Mouse (Mus musculus): ENCODE results near the gene Zfp672.
A peak's percentile ranks its signal among the peaks of the same experiment; 100 is the strongest.
"Not testable (repeated sequence)": the region's sequence is repeated elsewhere in the genome, so short reads cannot be mapped to it uniquely, and the experiment has no call there.

The Zfp672 gene

GRCm38 (mm10) chr11:58324614-58325229 is 5.4 kb downstream of the Zfp672 start:
- DNase-seq, result no peak

DNA sequence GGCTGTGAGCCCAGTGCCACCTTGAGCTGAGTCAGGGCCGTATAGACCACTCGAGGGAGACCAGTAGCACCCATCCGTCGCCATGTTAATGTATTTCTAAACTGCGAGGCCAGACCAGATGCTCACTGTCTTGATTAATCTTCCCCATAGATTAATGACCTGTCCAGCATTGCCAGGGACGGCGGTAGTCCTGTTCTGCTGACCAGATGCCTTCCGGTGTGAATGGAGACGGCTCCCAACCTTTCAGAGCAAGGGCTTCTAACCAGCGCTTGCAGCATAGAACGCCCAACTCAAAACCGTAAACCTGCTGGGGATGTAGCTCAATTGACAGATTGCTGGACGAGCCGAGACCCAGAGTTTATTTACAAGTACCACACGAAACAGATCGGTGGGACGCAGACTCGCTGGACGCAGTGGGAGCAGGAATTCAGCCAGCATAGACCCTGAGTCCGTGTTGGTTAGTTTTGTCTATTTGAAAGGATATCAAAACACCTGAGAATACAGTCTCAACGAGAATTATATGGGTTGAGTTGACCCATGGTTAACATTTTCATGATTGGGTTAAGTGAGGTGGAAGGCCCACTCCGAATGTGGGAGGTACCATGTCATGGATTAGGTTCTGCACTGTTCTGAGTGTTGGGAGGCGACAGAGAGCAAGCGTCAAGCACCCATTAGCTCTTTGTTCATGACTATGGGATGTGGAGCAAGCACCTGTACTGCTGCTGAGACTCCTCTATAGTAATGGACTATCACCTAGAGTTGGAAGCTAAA is 6.4 kb downstream of the Zfp672 start:
- DNase-seq, result no peak

DNA sequence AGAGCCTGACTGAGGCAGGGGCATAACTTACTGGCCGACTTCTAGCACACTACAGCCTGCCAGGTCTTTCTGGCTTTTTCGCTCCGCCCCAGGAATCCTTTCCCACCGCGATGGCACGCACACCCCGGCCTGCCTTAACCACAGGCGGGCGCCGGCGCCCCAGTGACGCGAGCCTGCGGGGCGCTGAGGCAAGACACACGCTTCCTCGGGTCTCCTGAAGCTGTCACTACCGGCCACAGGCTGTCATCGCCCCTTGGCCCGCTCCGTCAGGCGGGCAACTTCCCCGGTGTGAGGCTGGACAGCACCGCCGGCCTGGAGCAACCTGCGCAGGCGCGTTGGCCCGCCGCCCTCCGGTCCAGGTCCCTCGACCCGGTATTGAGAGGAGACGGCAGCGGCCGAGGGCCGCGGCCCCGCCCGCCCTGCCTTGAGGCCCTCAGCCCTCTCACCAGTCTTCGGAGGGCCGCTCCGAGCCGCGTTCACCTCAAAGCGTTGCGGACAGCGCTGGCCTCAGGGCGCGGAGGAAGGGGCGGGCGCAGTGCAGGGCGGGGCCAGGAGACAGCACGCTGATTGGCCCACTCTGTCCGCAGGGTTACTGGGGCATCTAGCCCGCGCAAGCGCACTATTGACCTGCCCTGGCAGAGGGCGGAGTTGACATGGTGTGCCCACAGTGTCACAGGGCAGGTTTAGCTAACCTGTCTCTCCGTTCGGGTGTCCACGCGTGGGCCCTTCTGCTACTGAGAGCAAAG is 7.1 kb downstream of the Zfp672 start:
- DNase-seq, result peak; percentile 96

DNA sequence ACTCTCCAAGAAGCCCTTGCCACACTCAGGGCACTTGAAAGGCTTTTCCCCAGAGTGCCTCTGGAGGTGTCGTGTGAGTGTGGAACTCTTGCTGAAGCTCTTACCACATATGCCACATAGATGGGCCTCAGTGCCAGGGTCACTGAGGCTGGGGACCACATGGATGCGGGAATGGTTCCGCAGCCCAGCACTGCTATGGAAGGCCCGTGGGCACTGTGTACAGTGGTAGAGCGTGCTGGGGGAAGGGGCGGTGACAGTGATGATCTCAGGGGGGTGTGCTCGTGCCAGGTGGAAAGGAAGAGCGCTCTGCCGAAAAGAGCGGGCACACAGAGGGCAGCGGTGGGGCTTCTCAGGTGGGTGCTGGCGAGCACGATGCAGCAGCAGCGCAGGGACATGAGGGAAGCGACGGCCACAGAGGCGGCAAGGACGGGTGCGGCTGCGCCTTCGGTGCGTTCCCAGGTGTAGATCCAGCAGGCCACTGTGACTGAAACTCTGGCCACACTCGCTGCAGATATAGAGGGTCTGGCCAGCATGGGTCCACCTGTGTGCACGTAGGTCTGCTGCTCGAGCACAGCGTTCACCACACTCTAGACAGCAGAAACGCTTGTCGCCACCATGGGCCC is 13.3 kb downstream of the Zfp672 start:
- DNase-seq, result no peak

GRCm38 (mm10) chr11:58316344-58316743 is 13.8 kb downstream of the Zfp672 start:
- no peak for DNase-seq

- DNase-seq, result no peak
Measured at GRCm38 (mm10) chr11:58315536-58316168, 14.5 kb downstream of the Zfp672 start.

GRCm38 (mm10) chr11:58314069-58314468 is 16.1 kb downstream of the Zfp672 start:
- no peak for DNase-seq

- DNase-seq, result no peak
Measured at GRCm38 (mm10) chr11:58308661-58309060, 21.5 kb downstream of the Zfp672 start.

- DNase-seq, result peak; percentile 75
Measured at GRCm38 (mm10) chr11:58307411-58308080, 22.6 kb downstream of the Zfp672 start.

- DNase-seq, result peak; percentile 98
Measured at GRCm38 (mm10) chr11:58306860-58307308, 23.3 kb downstream of the Zfp672 start, which contains the start of gene Zfp692. TSS of gene Zfp692 (plus strand) at chr11:58307069.

DNA sequence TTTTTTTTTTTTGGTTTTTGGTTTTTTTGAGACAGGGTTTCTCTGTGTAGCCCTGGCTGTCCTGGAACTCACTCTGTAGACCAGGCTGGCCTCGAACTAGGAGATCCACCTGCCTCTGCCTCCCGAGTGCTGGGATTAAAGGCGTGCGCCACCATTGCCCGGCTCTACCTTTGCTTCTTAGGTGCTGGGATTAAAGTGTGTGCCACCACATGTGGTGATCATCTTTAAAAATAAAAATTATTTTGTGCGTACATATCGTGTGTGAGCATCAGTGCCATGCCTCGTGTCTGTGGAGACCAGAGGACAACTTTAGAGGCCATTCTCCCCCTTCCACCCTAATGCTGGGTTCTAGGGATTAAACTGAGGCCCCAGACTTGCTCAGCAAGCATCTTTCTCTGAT is 24.8 kb downstream of the Zfp672 start:
- DNase-seq, result not testable (repeated sequence)

DNA sequence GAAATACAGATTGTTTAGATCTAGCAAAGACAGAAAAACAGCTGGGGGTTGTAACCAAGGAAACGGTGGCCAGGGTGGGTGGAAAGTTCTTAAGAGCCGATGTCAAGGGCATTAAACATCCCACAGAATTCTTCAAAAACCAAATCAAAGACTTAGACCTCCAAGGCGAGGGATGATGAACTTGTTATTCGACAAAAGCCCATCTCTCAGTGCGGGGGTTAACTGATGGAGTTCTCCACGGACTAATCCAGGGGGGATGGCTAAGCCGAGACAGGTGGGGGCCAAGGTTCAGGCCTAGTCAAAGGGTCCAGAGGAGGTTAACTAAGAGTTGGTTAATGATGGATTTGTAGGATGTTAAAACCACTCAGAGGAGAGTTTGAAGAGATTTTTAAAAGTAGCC is 26.5 kb downstream of the Zfp672 start:
- DNase-seq, result peak; percentile 26

- peak; percentile 44 for DNase-seq
Measured at GRCm38 (mm10) chr11:58302774-58303445, 27.2 kb downstream of the Zfp672 start.

DNA sequence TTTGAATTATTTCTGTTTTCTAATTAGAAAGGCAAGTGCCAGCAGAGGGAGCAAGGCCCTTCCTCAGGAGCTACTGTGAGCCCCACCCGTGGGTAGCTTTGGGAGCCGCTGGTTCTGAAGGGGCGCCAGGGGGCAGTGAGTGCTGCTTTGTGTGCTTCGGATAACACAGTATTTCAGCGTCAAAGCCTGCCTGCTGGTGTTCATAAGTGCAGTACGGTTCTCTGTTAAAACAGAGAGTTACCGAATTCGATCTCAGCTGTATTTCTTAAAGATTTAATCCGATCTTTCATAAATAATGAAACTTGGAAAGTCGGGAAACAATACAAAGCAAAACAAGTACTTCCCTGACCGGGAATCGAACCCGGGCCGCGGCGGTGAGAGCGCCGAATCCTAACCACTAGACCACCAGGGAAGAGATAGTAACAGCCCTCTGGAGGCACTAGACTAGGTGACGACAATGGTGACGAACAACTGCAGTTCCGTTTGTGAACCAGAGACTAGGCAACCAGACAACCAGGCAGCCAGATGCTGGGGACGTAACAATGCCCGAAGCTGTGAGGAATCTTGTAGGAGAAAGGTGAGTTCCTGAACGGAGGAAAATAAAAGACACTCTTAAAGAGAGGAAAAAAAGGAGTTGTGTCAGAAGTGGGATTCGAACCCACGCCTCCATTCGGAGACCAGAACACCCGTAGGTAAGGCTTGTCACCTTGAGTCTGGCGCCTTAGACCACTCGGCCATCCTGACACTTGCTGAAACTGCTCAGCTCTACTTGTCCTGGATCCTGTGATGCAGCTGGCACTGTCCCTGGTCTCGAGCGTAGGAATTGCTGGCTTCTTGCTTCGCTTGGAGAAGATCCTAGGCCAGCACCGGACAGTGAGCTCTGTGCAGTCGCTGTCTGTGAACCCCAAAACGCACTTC is 28.0 kb downstream of the Zfp672 start:
- peak; percentile 96 for DNase-seq

- peak; percentile 78 for DNase-seq
Measured at GRCm38 (mm10) chr11:58301057-58301456, 29.1 kb downstream of the Zfp672 start.

DNA sequence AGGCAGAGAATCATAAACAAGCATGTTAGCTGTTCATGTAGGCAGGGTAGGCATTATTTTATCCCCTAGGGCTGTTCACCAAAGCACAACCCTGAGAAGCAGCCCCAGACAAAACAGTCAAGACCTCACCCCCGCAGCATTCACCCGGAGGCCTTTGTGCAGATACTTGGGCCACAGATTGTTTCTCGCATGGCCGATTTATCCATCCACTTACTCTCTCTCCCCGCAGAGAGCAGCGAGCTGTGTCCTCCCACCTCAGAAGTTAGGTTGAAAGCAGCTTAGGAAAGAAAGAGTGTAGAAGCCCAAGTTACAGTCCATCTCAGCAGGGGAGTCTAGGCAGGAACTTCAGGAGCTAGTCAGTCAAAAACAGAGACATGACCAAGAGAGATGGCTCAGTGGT is 32.7 kb downstream of the Zfp672 start:
- DNase-seq, result no peak

DNA sequence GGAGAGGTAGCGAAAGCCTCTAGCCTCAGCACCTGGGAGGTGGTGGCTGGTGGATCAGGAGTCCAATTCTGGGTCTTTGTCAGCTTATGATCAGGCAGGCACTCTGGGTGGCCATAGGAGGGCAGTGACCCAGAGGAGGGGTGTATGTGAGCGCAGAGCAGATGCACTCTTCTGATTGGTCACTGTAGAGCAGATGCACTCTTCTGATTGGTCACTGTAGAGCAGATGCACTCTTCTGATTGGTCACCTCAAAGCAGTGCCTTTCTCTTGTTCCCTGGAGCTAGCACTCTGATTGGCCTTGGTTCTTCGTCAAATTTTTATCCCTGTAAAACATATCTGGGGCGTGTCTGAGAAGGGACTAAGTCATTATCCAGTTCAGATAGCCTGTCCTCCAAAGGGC is 37.3 kb downstream of the Zfp672 start:
- DNase-seq, result no peak

DNA sequence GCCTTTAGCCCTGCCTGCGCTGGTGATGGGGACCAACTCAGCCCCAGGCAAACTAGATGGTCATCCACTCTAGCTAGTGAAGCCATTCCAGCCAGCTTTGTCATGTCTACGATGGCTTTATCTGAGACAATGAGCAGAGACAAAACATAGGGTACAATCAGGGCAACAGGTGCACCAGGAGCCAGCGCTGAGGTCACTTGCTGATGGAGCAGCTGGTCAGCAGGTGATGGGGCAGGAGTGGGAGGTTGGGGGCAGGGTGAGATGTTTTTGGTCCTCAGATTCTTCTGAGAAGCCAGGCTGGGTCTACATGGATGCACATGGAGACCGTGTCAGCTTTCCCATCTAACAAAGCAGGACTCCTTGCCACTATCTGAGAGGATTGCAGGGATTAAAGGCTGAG is 39.3 kb downstream of the Zfp672 start:
- no peak for DNase-seq

DNA sequence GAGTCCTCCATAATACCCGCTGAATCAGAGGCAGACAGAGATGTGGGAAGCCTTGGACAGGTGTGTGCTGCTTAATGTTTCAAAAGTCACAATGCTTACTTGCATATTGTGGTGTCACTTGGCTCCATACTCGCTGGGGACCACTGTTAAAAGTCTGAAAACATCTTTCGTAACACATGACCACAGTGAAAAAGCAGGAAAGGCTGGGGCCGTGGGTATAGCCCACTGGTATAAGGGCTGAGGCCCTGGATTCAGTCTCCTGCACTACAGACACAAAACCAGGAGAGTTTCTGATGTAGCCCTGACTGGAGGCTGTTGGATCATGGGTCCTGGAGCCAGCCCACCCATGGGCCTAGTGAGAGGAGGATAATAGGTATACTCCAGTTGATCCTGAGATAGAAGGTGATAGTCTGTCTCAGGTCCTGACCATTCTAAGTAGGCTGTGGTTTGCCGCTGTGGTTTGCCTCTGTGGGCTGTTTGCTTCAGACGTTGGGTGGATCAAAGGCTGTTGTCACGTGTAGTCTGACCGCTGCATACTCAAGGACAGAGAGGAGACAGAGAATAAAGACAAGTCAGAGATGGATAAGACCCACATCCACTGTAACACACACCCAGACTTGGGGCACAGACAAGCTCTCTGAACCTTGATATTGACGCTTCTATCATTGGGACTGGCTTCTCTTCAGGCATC is 40.0 kb downstream of the Zfp672 start:
- DNase-seq, result no peak

DNA sequence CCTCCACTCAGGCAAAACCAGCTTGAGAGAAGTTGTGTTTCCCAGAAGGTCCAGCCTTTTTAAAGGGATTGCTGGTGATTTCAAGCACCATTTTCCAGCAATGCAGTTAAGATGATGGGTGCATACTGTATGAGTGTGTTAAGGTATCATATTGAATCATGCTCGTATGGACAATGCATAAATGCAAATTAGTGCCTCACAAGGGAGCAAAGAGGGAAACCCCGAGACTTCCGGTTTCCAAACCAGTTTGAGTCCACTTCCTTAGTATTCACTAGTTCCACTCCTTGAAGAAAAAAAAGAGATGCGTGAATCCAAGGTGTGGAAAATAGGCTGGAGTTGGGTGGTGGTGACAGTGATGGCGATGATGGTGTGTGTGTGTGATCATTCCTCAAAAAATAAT is 47.6 kb downstream of the Zfp672 start:
- no peak for DNase-seq

Data from embryo, embryonic 11 days (tissue).